Mouse (Mus musculus): ENCODE data around the gene Sla2. TPM values are rescaled to one million over a fixed set of nuclear protein-coding genes. Genes with fewer than 3 reads are reported as not detected.

The Sla2 gene
- polyA plus RNA-seq, 1 experiment from 2014 or later: 0.37 TPM

DNA sequence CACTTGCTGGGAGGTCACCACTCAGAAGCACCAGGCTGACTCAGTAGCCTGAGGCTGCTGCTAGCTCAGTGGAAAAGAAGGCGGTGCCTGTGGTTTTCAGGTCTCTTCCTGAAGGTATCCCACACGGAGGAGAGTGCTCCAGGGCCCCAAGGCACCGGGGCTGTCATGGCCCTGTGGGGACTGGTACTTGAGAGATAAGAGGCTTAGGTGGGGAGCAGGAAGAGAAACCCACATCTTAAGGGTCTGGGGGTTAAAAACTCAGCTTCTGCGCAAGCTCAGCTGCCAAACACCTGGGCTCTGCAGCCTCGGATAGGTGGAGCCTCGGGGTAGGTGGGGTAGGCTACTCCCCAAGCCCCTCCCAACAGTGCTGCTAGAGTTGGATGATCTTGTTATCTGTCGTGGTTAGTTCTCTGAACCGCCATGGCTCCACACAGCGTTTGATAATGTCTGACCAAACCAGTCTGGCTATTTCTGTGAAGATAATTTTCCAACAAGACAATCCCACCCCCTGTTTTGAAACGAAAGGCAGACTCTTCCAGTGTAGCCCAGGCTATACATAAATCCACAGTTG lies 4.5 kb downstream of the Sla2 start:
- Histone ChIP-seq H3K4me1 (no peaks in the 10 kb centered on the region), H3K36me3 (no peaks in the 10 kb centered on the region), H3K9me3 (no peaks in the 10 kb centered on the region), H3K4me2 (replicated peaks) (no peak overlapping the region), H3K27ac (replicated peaks) (no peak overlapping the region), H3K27me3 (no peaks in the 10 kb centered on the region), H3K4me3 (no peak overlapping the region), H3K9ac (replicated peaks) (no peak overlapping the region)
- WGBS: 41% methylated on average over 10 of the region's 10 CpGs
- ATAC-seq (ENCODE audit: low FRiP score, low read depth): no peak

DNA sequence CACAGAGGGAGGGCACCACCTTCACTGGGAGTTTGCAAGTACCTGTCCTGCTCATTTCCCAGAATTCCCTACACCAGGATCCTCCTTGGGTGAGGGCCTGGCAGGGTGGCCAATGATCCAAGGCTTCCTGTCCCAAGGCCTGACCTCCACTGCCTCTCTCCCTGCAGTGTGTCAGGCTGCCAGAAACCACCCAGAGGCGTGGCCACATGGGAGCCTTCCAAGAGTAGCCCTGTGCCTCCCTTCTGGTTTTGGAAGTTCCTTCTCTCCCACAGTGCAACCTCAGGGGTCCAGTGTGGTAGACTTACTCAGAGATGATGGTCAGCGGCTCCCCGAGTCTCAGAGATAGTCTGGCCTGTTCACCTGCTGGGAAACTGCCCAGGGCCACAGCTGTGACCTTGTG lies 7.5 kb downstream of the Sla2 start:
- Histone ChIP-seq H3K27me3 (no peaks in the 10 kb centered on the region), H3K9me3 (no peaks in the 10 kb centered on the region), H3K9ac (replicated peaks) (no peak overlapping the region), H3K4me2 (replicated peaks) (no peak overlapping the region), H3K36me3 (peaks cover 8% of the 10 kb centered on the region), H3K27ac (replicated peaks) (no peak overlapping the region), H3K4me3 (no peak overlapping the region), H3K4me1 (no peaks in the 10 kb centered on the region)
- 81% methylated on average over 3 of the region's 3 CpGs for WGBS
- no peak for ATAC-seq (ENCODE audit: low FRiP score, low read depth)

- peaks cover 25% of the 10 kb centered on the region for H3K36me3 ChIP-seq
- no peak overlapping the region for H3K9ac ChIP-seq (replicated peaks)
- H3K27me3 ChIP-seq: no peaks in the 10 kb centered on the region
- ATAC-seq (ENCODE audit: low FRiP score, low read depth): no peak
- H3K9me3 ChIP-seq: no peaks in the 10 kb centered on the region
- WGBS: 73% methylated on average over 9 of the region's 9 CpGs
- no peak overlapping the region for H3K4me3 ChIP-seq
- no peak overlapping the region for H3K27ac ChIP-seq (replicated peaks)
- no peak overlapping the region for H3K4me2 ChIP-seq (replicated peaks)
- no peaks in the 10 kb centered on the region for H3K4me1 ChIP-seq
Measured at GRCm38 (mm10) chr2:156877726-156878125, 9.3 kb downstream of the Sla2 start.

GRCm38 (mm10) chr2:156874760-156875510 lies 12.1 kb downstream of the Sla2 start:
- Histone ChIP-seq H3K4me1 (no peaks in the 10 kb centered on the region; the same call in 1 of the 2 replicates), H3K4me3 (no peak overlapping the region), H3K4me2 (replicated peaks) (no peak overlapping the region), H3K27me3 (no peaks in the 10 kb centered on the region), H3K9me3 (no peaks in the 10 kb centered on the region), H3K36me3 (peaks cover 47% of the 10 kb centered on the region), H3K9ac (replicated peaks) (no peak overlapping the region), H3K27ac (replicated peaks) (no peak overlapping the region)
- no peak for ATAC-seq (ENCODE audit: low FRiP score, low read depth)
- 96% methylated on average over 4 of the region's 4 CpGs for WGBS

DNA sequence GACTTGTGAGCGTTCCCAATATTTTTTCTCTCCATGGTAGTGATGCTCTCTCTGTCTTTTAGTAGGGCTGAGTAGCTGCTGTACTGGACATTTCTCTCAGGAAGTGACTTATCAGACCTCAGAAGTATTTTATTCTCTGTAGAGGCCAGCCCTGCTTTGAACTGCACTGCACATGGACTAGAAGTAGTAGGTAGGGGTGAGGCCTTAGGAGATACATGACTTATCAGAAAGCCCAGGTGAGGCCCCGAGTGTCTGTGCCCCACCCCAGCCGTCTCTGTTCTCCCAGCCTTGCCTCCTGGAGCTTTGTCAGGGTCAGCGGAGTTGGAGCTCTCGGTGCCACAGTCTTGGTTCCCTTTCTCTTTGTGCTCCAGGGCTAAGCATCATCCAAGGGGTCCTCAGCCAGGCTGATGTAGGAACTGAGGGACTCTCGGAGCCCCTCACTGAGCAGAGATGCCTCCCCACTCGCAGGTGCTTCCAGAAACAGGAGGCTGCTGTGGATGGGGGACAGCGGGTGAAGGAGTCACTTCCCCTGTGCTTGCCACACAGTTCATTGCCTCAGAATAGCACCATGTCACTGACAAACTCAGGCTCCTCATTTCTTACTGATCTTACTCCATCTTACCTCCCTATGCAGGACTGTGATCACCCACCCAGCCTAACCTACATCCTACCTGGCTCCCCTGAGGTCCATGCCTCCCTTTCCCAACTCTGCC lies 12.8 kb downstream of the Sla2 start:
- H3K4me1 ChIP-seq: no peaks in the 10 kb centered on the region; the same call in 1 of the 2 replicates
- no peak for ATAC-seq (ENCODE audit: low FRiP score, low read depth)
- H3K9me3 ChIP-seq: no peaks in the 10 kb centered on the region
- H3K36me3 ChIP-seq: peaks cover 54% of the 10 kb centered on the region
- H3K27ac ChIP-seq (replicated peaks): no peak overlapping the region
- H3K4me3 ChIP-seq: no peak overlapping the region
- no peak overlapping the region for H3K4me2 ChIP-seq (replicated peaks)
- WGBS: 89% methylated on average over 8 of the region's 8 CpGs
- H3K27me3 ChIP-seq: no peaks in the 10 kb centered on the region
- no peak overlapping the region for H3K9ac ChIP-seq (replicated peaks)

DNA sequence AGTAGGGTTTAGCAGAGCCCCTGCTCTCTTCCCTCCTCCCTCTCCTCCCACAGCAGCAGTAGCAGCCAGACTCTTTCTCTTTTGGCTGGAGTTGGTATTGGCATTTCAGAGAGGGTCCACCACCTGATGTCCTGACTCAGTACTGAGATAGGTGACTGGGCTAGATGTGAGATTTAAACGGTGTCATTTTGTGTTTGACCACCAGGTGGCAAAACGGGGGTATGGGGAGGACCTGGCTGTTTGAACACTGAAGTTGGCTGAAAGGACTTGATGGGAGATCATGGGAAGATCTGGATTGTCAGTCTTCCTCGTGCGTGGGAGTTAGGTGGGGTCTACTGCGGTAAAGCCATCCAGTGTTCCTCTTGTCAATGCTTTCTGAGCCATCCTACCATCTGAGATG lies 13.4 kb downstream of the Sla2 start:
- H3K4me2 ChIP-seq (replicated peaks): no peak overlapping the region
- no peaks in the 10 kb centered on the region for H3K27me3 ChIP-seq
- 41% methylated on average over 5 of the region's 5 CpGs for WGBS
- no peaks in the 10 kb centered on the region for H3K9me3 ChIP-seq
- no peak overlapping the region for H3K4me3 ChIP-seq
- H3K27ac ChIP-seq (replicated peaks): no peak overlapping the region
- H3K9ac ChIP-seq (replicated peaks): no peak overlapping the region
- no peaks in the 10 kb centered on the region; the same call in 1 of the 2 replicates for H3K4me1 ChIP-seq
- peaks cover 60% of the 10 kb centered on the region for H3K36me3 ChIP-seq
- no peak for ATAC-seq (ENCODE audit: low FRiP score, low read depth)

DNA sequence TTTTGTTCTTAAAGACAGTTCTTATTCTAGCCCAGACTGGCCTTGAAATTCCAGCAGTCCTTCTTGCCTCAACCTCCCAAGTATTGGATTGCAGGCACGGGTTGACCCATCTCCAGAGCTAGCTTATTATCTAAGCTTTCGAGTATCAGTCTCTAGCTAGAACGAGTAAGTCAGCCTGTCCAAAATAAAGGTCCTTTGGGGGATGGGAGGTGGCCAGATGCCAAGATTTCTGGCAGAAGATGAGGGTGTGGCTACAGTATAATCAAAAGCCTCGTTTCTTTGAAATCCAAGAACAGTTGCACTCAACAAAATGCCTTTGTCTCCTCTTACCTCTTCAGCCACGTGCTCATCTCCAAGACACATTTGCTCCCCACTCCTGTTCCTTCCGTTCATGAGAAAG lies 16.5 kb downstream of the Sla2 start:
- Histone ChIP-seq H3K4me2 (replicated peaks) (no peak overlapping the region), H3K4me3 (no peak overlapping the region), H3K9me3 (no peaks in the 10 kb centered on the region), H3K27ac (replicated peaks) (no peak overlapping the region), H3K36me3 (peaks cover 88% of the 10 kb centered on the region), H3K4me1 (peaks cover under 1% of the 10 kb centered on the region; the same call in 1 of the 2 replicates), H3K27me3 (no peaks in the 10 kb centered on the region), H3K9ac (replicated peaks) (no peak overlapping the region)
- WGBS: 75% methylated on average over 6 of the region's 6 CpGs
- no peak for ATAC-seq (ENCODE audit: low FRiP score, low read depth)

DNA sequence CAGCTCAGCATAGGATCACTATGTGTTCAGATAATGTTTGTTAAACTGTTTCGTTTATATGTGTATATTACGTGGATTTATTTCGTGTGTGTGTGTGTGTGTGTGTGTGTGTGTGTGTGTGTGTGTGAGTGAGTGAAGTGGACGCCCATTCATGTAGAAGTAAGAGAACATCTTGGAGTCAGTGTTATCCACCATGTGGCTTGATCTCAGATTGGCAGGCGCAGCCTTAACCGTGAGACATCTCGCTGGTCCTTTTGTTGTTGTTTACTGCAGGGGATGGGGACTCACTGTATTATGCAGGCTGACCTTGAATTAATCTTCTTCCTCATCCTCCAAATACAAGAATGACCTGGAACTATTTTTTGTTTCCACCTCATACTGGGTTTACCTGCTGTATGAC lies 17.4 kb downstream of the Sla2 start:
- H3K4me2 ChIP-seq (replicated peaks): no peak overlapping the region
- H3K27ac ChIP-seq (replicated peaks): no peak overlapping the region
- H3K36me3 ChIP-seq: peaks cover 85% of the 10 kb centered on the region
- H3K4me3 ChIP-seq: no peak overlapping the region
- ATAC-seq (ENCODE audit: low FRiP score, low read depth): no peak
- 95% methylated on average over 7 of the region's 7 CpGs for WGBS
- H3K4me1 ChIP-seq: peaks cover 2% of the 10 kb centered on the region; the same call in 1 of the 2 replicates
- no peaks in the 10 kb centered on the region for H3K27me3 ChIP-seq
- no peaks in the 10 kb centered on the region for H3K9me3 ChIP-seq
- H3K9ac ChIP-seq (replicated peaks): no peak overlapping the region

- ATAC-seq (ENCODE audit: low FRiP score, low read depth): no peak
- WGBS: 87% methylated on average over 8 of the region's 8 CpGs
- Histone ChIP-seq H3K9me3 (no peaks in the 10 kb centered on the region), H3K27ac (replicated peaks) (no peak overlapping the region), H3K36me3 (peaks cover 80% of the 10 kb centered on the region), H3K4me3 (no peak overlapping the region), H3K4me2 (replicated peaks) (no peak overlapping the region), H3K9ac (replicated peaks) (no peak overlapping the region), H3K27me3 (no peaks in the 10 kb centered on the region), H3K4me1 (peaks cover 7% of the 10 kb centered on the region)
Measured at GRCm38 (mm10) chr2:156868994-156869393, 18.0 kb downstream of the Sla2 start.

DNA sequence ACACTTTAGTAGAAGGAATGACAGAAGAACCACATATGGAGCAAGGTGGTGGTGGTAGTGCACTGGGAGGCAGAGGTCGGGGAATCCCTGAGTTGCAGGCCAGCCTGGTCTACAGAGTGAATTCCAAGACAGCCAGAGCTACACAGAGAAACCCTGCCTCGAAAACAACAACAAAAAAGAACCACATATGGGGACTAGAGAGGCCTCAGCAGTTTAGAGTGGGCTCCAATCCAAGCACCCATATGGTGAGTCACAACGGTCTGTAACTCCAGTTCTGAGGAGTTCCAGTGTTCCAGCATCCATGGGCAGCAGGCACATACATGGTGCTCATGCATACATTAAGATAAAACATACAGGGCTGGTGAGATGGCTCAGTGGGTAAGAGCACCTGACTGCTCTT lies 22.5 kb downstream of the Sla2 start:
- Histone ChIP-seq H3K9me3 (no peaks in the 10 kb centered on the region), H3K27me3 (no peaks in the 10 kb centered on the region), H3K4me3 (no peak overlapping the region; the same call in 1 of the 2 replicates), H3K9ac (replicated peaks) (no peak overlapping the region), H3K4me1 (peaks cover 23% of the 10 kb centered on the region), H3K27ac (replicated peaks) (no peak overlapping the region), H3K36me3 (peaks cover 41% of the 10 kb centered on the region), H3K4me2 (replicated peaks) (peak overlapping the region; percentile 83)
- WGBS: 92% methylated on average over 3 of the region's 3 CpGs
- ATAC-seq (ENCODE audit: low FRiP score, low read depth): no peak

- Histone ChIP-seq H3K9ac (replicated peaks) (peak overlapping the region; percentile 98), H3K27me3 (no peaks in the 10 kb centered on the region), H3K4me2 (replicated peaks) (peak overlapping the region; percentile 83), H3K4me1 (peaks cover 23% of the 10 kb centered on the region), H3K36me3 (peaks cover 33% of the 10 kb centered on the region), H3K4me3 (peak overlapping the region; percentile 94), H3K9me3 (no peaks in the 10 kb centered on the region), H3K27ac (replicated peaks) (peak overlapping the region; percentile 90)
- 3% methylated on average over 28 of the region's 28 CpGs for WGBS
- ATAC-seq (ENCODE audit: low FRiP score, low read depth): no peak
Measured at GRCm38 (mm10) chr2:156863487-156864160, 23.4 kb downstream of the Sla2 start.
